Mouse (Mus musculus): ENCODE measurements around the gene Gm49342. TPM values are rescaled to one million over a fixed set of nuclear protein-coding genes. Genes with fewer than 3 reads are reported as not detected.

The Gm49342 gene
- 54.4 and 76.0 TPM in 2 replicates for polyA plus RNA-seq (2012; rRNA removed; ENCODE audit: low replicate concordance)

GRCm38 (mm10) chr14:50943932-50944667, at the start of gene Gm49342:
TSS of gene Gm49342 (plus strand) at chr14:50944517.

GRCm38 (mm10) chr14:50897374-50897765, 46.9 kb upstream of the Gm49342 start, which contains the start of gene Klhl33:
TSS of gene Klhl33 (minus strand) at chr14:50897507.

GRCm38 (mm10) chr14:50924281-50925064, 19.8 kb upstream of the Gm49342 start, which contains the start of the genes Osgep and Apex1:
TSS of gene Osgep (minus strand) at chr14:50924893.
TSS of gene Apex1 (plus strand) at chr14:50924968.

GRCm38 (mm10) chr14:50930754-50931492, 13.4 kb upstream of the Gm49342 start, which contains the start of the genes Pip4p1 and Pnp:
TSS of gene Pip4p1 (minus strand) at chr14:50930856.
TSS of gene Pnp (plus strand) at chr14:50931082.

GRCm38 (mm10) chr14:50955942-50956508, 11.7 kb downstream of the Gm49342 start, which contains the start of gene Pnp2:
TSS of gene Pnp2 (plus strand) at chr14:50955992.

GRCm38 (mm10) chr14:51007152-51007801, 63.0 kb downstream of the Gm49342 start, which contains the start of gene Rnase10:
TSS of gene Rnase10 (plus strand) at chr14:51007751.

Other genes with a start within 250 kb of the Gm49342 start
- gene Olfr748, start 237.1 kb upstream of the Gm49342 start, polyA plus RNA-seq (2012; rRNA removed; ENCODE audit: low replicate concordance): not detected in 2 replicates
- gene Olfr749, start 199.4 kb upstream of the Gm49342 start, polyA plus RNA-seq (2012; rRNA removed; ENCODE audit: low replicate concordance): not detected in 2 replicates
- 26.7 and 39.9 TPM in 2 replicates for gene Ttc5, start 159.0 kb upstream of the Gm49342 start, polyA plus RNA-seq (2012; rRNA removed; ENCODE audit: low replicate concordance)
- gene Ccnb1ip1, start 136.8 kb upstream of the Gm49342 start, polyA plus RNA-seq (2012; rRNA removed; ENCODE audit: low replicate concordance): not detected in 2 replicates
- gene Parp2, start 136.7 kb upstream of the Gm49342 start, polyA plus RNA-seq (2012; rRNA removed; ENCODE audit: low replicate concordance): 17.6 and 22.6 TPM in 2 replicates
- gene Tep1, start 74.0 kb upstream of the Gm49342 start, polyA plus RNA-seq (2012; rRNA removed; ENCODE audit: low replicate concordance): 42.1 and 45.4 TPM in 2 replicates
- 1.4 and 5.6 TPM in 2 replicates for gene Klhl33, start 47.0 kb upstream of the Gm49342 start, polyA plus RNA-seq (2012; rRNA removed; ENCODE audit: low replicate concordance)
- 96.7 and 170 TPM in 2 replicates for gene Osgep, start 19.6 kb upstream of the Gm49342 start, polyA plus RNA-seq (2012; rRNA removed; ENCODE audit: low replicate concordance)
- gene Apex1, start 19.5 kb upstream of the Gm49342 start, polyA plus RNA-seq (2012; rRNA removed; ENCODE audit: low replicate concordance): 50.6 and 81.1 TPM in 2 replicates
- gene Pip4p1, start 13.7 kb upstream of the Gm49342 start, polyA plus RNA-seq (2012; rRNA removed; ENCODE audit: low replicate concordance): 98.7 and 110 TPM in 2 replicates
- 65.9 and 76.6 TPM in 2 replicates for gene Pnp, start 13.4 kb upstream of the Gm49342 start, polyA plus RNA-seq (2012; rRNA removed; ENCODE audit: low replicate concordance)
- gene Pnp2, start 11.5 kb downstream of the Gm49342 start, polyA plus RNA-seq (2012; rRNA removed; ENCODE audit: low replicate concordance): 2.7 and 4.3 TPM in 2 replicates
- 0.47 and 0.87 TPM in 2 replicates for gene Rnase10, start 63.2 kb downstream of the Gm49342 start, polyA plus RNA-seq (2012; rRNA removed; ENCODE audit: low replicate concordance)
- 0.10 and 0.30 TPM in 2 replicates for gene Rnase9, start 97.4 kb downstream of the Gm49342 start, polyA plus RNA-seq (2012; rRNA removed; ENCODE audit: low replicate concordance)
- not detected in 2 replicates for gene Rnase11, start 105.6 kb downstream of the Gm49342 start, polyA plus RNA-seq (2012; rRNA removed; ENCODE audit: low replicate concordance)
- 0.72 TPM in 1 of 2 replicates, not detected in the other for gene Rnase12, start 113.1 kb downstream of the Gm49342 start, polyA plus RNA-seq (2012; rRNA removed; ENCODE audit: low replicate concordance)
- gene Olfr750, start 129.9 kb downstream of the Gm49342 start, polyA plus RNA-seq (2012; rRNA removed; ENCODE audit: low replicate concordance): not detected in 2 replicates
- gene Rnase4, start 146.6 kb downstream of the Gm49342 start, polyA plus RNA-seq (2012; rRNA removed; ENCODE audit: low replicate concordance): 351 and 371 TPM in 2 replicates
- 28.9 and 32.3 TPM in 2 replicates for gene Ang, start 146.6 kb downstream of the Gm49342 start, polyA plus RNA-seq (2012; rRNA removed; ENCODE audit: low replicate concordance)
- gene Eddm3b, start 169.9 kb downstream of the Gm49342 start, polyA plus RNA-seq (2012; rRNA removed; ENCODE audit: low replicate concordance): not detected in 2 replicates
- 8.0 and 12.6 TPM in 2 replicates for gene Rnase6, start 179.4 kb downstream of the Gm49342 start, polyA plus RNA-seq (2012; rRNA removed; ENCODE audit: low replicate concordance)
- 0.24 and 3.5 TPM in 2 replicates for gene Rnase1, start 202.3 kb downstream of the Gm49342 start, polyA plus RNA-seq (2012; rRNA removed; ENCODE audit: low replicate concordance)
- not detected in 2 replicates for gene Rnase2b, start 217.7 kb downstream of the Gm49342 start, polyA plus RNA-seq (2012; rRNA removed; ENCODE audit: low replicate concordance)

All from subcutaneous adipose tissue, adult 2 months (tissue).